Mouse (Mus musculus) midbrain, postnatal 0 days (tissue): ENCODE results near the gene Clstn2. TPM values are rescaled to one million over a fixed set of nuclear protein-coding genes. Genes with fewer than 3 reads are reported as not detected.

ENCODE experiments used
- ATAC-seq: fragments of 200-750 bp; cut with Nextera tagmentation; 2 replicates; pipeline ENCODE4 v1.8.0; 2017; ENCODE audit warnings: moderate number of reproducible peaks, mild to moderate bottlenecking, moderate TSS enrichment, moderate library complexity; ENCODE audit not compliant: low FRiP score
- DNase-seq: peaks from one replicate; pipeline ENCODE4 v3.0.0-alpha.2; 2015; ENCODE audit warnings: low spot score
- H3K27ac ChIP-seq: fragments of 300-500 bp; sonication (generic); 2 replicates; pipeline ENCODE4 v1.5.1; 2014; ENCODE audit warnings: low read depth, mild to moderate bottlenecking, low read length, mixed read lengths
- H3K27me3 ChIP-seq: fragments of 300-500 bp; sonication (generic); 2 replicates; pipeline ENCODE4 v1.6.1; 2014; ENCODE audit warnings: low read length, control low read depth, mixed read lengths; ENCODE audit not compliant: insufficient read depth
- H3K36me3 ChIP-seq: fragments of 300-500 bp; sonication (generic); 2 replicates; pipeline ENCODE4 v1.6.1; 2014; ENCODE audit warnings: low read length, control low read depth, mixed read lengths; ENCODE audit not compliant: insufficient read depth
- H3K4me1 ChIP-seq: fragments of 300-500 bp; sonication (generic); 2 replicates; pipeline ENCODE4 v1.6.1; 2014; ENCODE audit warnings: mild to moderate bottlenecking, control low read depth, antibody characterized with exemption, low read length, mixed read lengths; ENCODE audit not compliant: insufficient read depth
- H3K4me2 ChIP-seq: fragments of 300-500 bp; sonication (generic); 2 replicates; pipeline ENCODE4 v1.6.1; 2014; ENCODE audit warnings: low read depth, mild to moderate bottlenecking, low read length, mixed read lengths; ENCODE audit not compliant: poor library complexity, severe bottlenecking
- H3K4me3 ChIP-seq: fragments of 300-500 bp; sonication (generic); 2 replicates; pipeline ENCODE4 v1.5.1; 2014; ENCODE audit warnings: low read depth, mild to moderate bottlenecking, low read length, moderate library complexity
- H3K9ac ChIP-seq: fragments of 300-500 bp; sonication (generic); replicated peaks from 2 replicates; pipeline ENCODE4 v1.6.1; 2014; ENCODE audit warnings: mild to moderate bottlenecking, low read length, moderate library complexity, mixed read lengths; ENCODE audit not compliant: poor library complexity, severe bottlenecking
- H3K9me3 ChIP-seq: fragments of 300-500 bp; sonication (generic); 2 replicates; pipeline ENCODE4 v1.6.1; 2016; ENCODE audit warnings: low read length, control low read depth
- CTCF ChIP-seq: IDR thresholded peaks from 2 replicates; pipeline ENCODE4 v1.5.1; 2016; ENCODE audit warnings: antibody characterized with exemption, mild to moderate bottlenecking
- WGBS: fragments of 180-500 bp; shearing (Covaris S2); extraction: QIAGEN DNeasy Blood & Tissue Kit; methylation state at CpG from one replicate; pipeline ENCODE4 v1.1.7; 2014; 5-methylcytosine and 5-hydroxymethylcytosine counted together
- polyA plus RNA-seq: library from polyadenylated mRNA; unstranded; fragments of >200 nt; fragmentation: Nextera tagmentation; extraction: Ambion mirVana; gene quantifications from 2 replicates; pipeline ENCODE4 v1.2.1, GENCODE M21; 2015
- total RNA-seq: library from RNA; depleted of rRNA; stranded (reverse); fragments of >200 nt; gene quantifications from 2 replicates; pipeline ENCODE4 v1.2.3, GENCODE M21; 2014

The Clstn2 gene
- total and polyA plus RNA-seq, 2 experiments from 2014 or later: 9.2 to 45.7 TPM

DNA sequence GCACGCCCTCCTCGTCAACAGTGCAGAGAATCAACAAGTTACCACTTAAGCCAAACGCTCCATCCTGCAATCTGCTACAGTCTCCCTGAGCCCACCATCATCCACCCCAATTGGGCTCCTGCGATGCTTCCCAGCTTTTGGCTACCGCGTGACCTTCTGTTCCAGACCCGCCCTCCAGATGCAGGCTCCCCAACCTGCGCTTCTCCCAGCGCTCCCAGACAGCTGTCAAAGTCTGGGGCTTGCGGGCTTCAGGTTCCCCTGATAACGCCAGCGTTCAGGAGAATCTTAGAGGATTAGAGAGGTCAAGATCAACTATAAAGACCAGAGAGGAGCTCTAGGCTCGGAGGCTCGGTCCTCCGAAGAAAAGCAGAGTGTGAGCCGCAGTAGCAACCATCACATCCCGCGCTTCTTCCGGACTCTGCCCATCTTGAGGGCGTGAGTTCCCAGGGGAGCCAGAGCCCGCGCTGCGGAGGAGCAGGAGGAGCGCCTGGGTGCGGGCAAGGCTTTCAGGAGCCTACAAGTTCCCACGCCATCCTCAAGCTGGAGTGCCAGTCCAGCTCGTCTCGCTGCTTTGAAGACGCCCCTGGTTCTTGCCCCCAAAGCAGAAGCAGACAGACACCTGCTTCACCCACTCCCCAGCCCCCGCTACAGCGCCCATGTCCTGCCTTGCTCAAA is 946 bp downstream of the Clstn2 start:
- DNase-seq (no peak), ATAC-seq (no peak)
- H3K36me3 ChIP-seq: no peaks in the 10 kb centered on the region
- no peaks in the 10 kb centered on the region for H3K9me3 ChIP-seq
- H3K4me2 ChIP-seq: peak overlapping the region; percentile 93
- 2% methylated on average over 31 of the region's 31 CpGs for WGBS
- H3K27me3 ChIP-seq: 0 out of 2 replicates have a peak, but pooled peaks cover 3% of the 10 kb centered on the region
- TF ChIP-seq CTCF: no peak
- H3K9ac ChIP-seq: peak overlapping the region; percentile 64
- peak overlapping the region; percentile 77 for H3K4me3 ChIP-seq
- no peak overlapping the region for H3K27ac ChIP-seq
- H3K4me1 ChIP-seq: no peaks in the 10 kb centered on the region

DNA sequence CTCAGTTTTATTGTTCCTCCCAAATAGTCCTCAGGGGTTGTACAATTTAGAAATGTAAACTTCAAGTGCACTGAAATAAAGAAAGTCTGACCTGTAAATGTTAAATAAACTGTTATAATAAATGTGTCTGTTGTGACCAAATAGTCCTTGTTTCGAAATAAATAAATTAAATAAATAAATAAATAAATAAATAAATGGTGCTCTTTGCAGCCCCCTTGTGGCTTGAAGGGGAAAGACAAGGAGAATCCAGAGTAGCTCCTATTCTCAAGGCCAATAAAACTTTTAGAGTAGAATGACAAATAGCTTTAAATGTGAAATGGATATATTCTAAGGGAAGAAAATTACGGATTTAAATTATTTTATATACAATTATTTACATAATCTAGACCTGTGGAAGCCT is 2.3 kb downstream of the Clstn2 start:
- H3K4me3 ChIP-seq: no peak overlapping the region
- 6% methylated on average over 2 of the region's 2 CpGs for WGBS
- no peak overlapping the region for H3K9ac ChIP-seq
- no peak for ATAC-seq
- no peaks in the 10 kb centered on the region for H3K36me3 ChIP-seq
- DNase-seq: peak; percentile 14
- H3K27me3 ChIP-seq: 0 out of 2 replicates have a peak, but pooled peaks cover 3% of the 10 kb centered on the region
- TF ChIP-seq CTCF: peak; percentile 80
- no peaks in the 10 kb centered on the region for H3K9me3 ChIP-seq
- H3K4me1 ChIP-seq: no peaks in the 10 kb centered on the region
- H3K27ac ChIP-seq: no peak overlapping the region
- peak overlapping the region; percentile 7; the same call in 1 of the 2 replicates for H3K4me2 ChIP-seq

DNA sequence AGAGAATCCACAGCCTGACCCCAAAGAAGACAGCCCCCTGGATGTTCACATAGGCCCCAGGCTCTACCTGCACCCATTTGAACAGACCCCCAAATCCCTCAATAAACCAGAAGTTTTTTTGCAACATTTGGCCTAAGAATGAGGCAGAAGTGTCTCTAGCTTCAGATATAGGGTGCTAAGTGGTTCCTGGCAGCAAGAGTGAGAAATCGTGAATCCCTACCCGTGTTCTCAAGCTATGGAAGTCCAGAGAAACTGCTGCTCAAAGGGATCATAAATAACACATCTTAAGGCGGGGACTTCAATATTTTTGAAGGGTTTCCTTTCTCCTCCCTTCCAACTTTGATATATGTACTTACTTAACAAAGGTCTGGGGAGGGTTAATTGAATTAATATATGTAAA is 7.4 kb downstream of the Clstn2 start:
- no peaks in the 10 kb centered on the region for H3K4me1 ChIP-seq
- no peaks in the 10 kb centered on the region for H3K36me3 ChIP-seq
- H3K4me3 ChIP-seq: no peak overlapping the region
- TF ChIP-seq CTCF: no peak
- DNase-seq: no peak
- H3K27ac ChIP-seq: no peak overlapping the region
- no peak overlapping the region for H3K4me2 ChIP-seq
- no peak overlapping the region for H3K9ac ChIP-seq
- H3K27me3 ChIP-seq: no peaks in the 10 kb centered on the region
- no peak for ATAC-seq
- whole genome bisulfite sequencing: 87% methylated on average over 3 of the region's 3 CpGs
- H3K9me3 ChIP-seq: no peaks in the 10 kb centered on the region

DNA sequence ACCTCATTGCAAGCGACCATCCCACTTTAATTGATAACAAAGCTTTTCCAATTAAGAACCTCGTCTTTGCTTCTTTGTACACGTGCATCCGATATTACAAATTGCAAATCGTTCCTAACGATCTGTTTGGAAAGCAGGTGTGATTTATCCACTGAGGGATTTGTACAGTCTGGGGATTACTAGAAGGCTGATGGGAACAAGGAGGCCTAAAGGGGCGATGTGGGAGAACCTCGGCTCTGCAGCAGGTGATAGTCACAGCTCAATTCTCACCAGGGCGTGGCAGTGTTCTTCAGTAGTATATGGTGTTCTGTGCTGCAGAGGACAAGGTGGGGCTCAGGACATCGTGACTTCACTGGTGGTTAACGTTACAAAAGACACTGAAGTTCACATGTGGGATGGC is 9.9 kb downstream of the Clstn2 start:
- no peak overlapping the region for H3K4me2 ChIP-seq
- no peak overlapping the region for H3K9ac ChIP-seq
- DNase-seq: no peak
- H3K36me3 ChIP-seq: no peaks in the 10 kb centered on the region
- no peak for TF ChIP-seq CTCF
- no peaks in the 10 kb centered on the region for H3K27me3 ChIP-seq
- no peaks in the 10 kb centered on the region for H3K4me1 ChIP-seq
- 82% methylated on average over 11 of the region's 11 CpGs for WGBS
- no peak overlapping the region for H3K27ac ChIP-seq
- H3K9me3 ChIP-seq: no peaks in the 10 kb centered on the region
- no peak overlapping the region for H3K4me3 ChIP-seq
- ATAC-seq: no peak

DNA sequence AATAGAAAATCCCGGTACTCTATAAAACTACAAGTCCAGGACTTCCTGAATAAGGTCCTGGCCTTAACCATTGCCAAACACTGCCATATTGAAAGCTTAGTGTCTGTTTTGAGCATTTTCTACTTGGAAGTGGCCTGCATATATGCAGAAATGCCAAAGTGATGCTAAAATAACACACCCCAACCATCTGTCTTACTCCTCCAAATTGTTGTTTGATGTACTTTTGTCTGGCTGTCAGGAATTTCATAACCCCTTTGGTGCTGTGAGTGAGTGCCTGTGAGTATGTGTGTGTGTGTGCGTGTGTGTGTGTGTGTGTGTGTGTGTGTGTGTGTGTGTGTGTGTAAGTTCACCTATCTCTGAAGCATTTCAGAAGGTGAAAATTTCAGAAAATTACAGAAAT is 13.1 kb downstream of the Clstn2 start:
- Histone ChIP-seq H3K27ac (no peak overlapping the region), H3K4me1 (no peaks in the 10 kb centered on the region), H3K9ac (no peak overlapping the region), H3K36me3 (no peaks in the 10 kb centered on the region), H3K4me2 (no peak overlapping the region), H3K27me3 (no peaks in the 10 kb centered on the region), H3K4me3 (no peak overlapping the region), H3K9me3 (no peaks in the 10 kb centered on the region)
- 83% methylated on average over 2 of the region's 2 CpGs for WGBS
- DNase-seq (no peak), ATAC-seq (no peak)
- TF ChIP-seq CTCF: no peak

DNA sequence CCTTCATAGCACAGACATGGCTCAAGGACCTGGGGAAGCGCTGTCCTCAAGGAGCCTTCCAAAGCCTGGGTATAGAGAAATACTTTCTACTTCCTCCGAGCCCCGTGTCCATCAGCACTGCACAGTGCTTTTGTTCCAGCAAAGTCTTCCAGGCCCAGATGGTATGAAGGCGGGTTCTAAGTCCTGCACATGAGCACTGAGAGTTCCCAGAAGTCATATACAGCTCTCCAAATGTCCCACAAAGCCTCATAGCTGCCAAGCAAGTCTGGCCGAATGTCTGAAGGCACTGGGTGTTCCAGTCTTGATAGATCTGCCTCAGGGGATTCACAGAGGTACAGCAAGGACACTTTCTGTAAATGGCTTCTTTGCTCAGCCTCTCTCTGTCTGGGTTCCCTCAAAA is 14.3 kb downstream of the Clstn2 start:
- TF ChIP-seq CTCF: no peak
- Histone ChIP-seq H3K4me1 (no peaks in the 10 kb centered on the region), H3K27ac (no peak overlapping the region), H3K4me2 (no peak overlapping the region), H3K4me3 (no peak overlapping the region), H3K9me3 (no peaks in the 10 kb centered on the region), H3K36me3 (no peaks in the 10 kb centered on the region), H3K27me3 (no peaks in the 10 kb centered on the region), H3K9ac (no peak overlapping the region)
- DNase-seq (no peak), ATAC-seq (no peak)
- WGBS: 92% methylated on average over 5 of the region's 5 CpGs
